Mouse (Mus musculus) CH12.LX (cell line): ENCODE measurements at regions not wholly inside any gene's neighbourhood (a gene's known extent, or its start where the extent isn't known, plus 50 kb on each side); places are given as distances from the start of the nearest gene placed in this dataset.

Source experiments
- CTCF ChIP-seq, 2 experiments: IDR thresholded peaks in 1 of 2; conservative IDR thresholded peaks in 1 of 2; 2 replicates each; pipeline ENCODE4 v1.5.1; 2011 to 2012; ENCODE audit warnings: low read depth in 2 of 2, low read length in 2 of 2, improper control_type of control experiment in 1 of 2, inconsistent platforms in 1 of 2, mild to moderate bottlenecking in 1 of 2, moderate library complexity in 1 of 2
- EP300 ChIP-seq: IDR thresholded peaks from 2 replicates; pipeline ENCODE4 v1.6.1; 2011; ENCODE audit warnings: low read length, improper control_type of control experiment
- KAT2A ChIP-seq: IDR thresholded peaks from 2 replicates; pipeline ENCODE4 v1.6.1; 2012; ENCODE audit warnings: low read length, improper control_type of control experiment, inconsistent platforms; ENCODE audit not compliant: insufficient replicate concordance
- POLR2A ChIP-seq: IDR thresholded peaks from 2 replicates; pipeline ENCODE4 v1.6.1; 2011; ENCODE audit warnings: low read depth, mild to moderate bottlenecking, improper control_type of control experiment, low read length

GRCm38 (mm10) chr13:32567850-32568249, 215.9 kb downstream of the Mylk4 start:
- TF ChIP-seq CTCF (conservative IDR thresholded peaks at IDR 0.05 in 1 of 2, IDR thresholded peaks at IDR 0.05 in 1 of 2; ENCODE audit: low read depth in 2 of 2, low read length in 2 of 2) (no peak), EP300 (no peak), KAT2A (no peak), POLR2A (no peak)
